Mouse (Mus musculus) neural tube, embryonic 13.5 days (tissue): ENCODE data around the gene Nosip. TPM values are rescaled to one million over a fixed set of nuclear protein-coding genes. Genes with fewer than 3 reads are reported as not detected.

ENCODE experiments used
- ATAC-seq: fragments of 200-750 bp; cut with Nextera tagmentation; 2 replicates; pipeline ENCODE4 v1.8.0; 2017; ENCODE audit warnings: low read depth, mild to moderate bottlenecking, moderate TSS enrichment, moderate library complexity
- H3K27ac ChIP-seq: fragments of 300-500 bp; sonication (generic); replicated peaks from 2 replicates; pipeline ENCODE4 v1.5.1; 2015; ENCODE audit warnings: moderate library complexity, mild to moderate bottlenecking, inconsistent platforms
- H3K27me3 ChIP-seq: fragments of 300-500 bp; sonication (generic); 2 replicates; pipeline ENCODE4 v1.6.1; 2015; ENCODE audit warnings: mild to moderate bottlenecking, inconsistent platforms
- H3K36me3 ChIP-seq: fragments of 300-500 bp; sonication (generic); 2 replicates; pipeline ENCODE4 v1.6.1; 2015; ENCODE audit warnings: mild to moderate bottlenecking, inconsistent platforms
- H3K4me1 ChIP-seq: fragments of 300-500 bp; sonication (generic); replicated peaks from 2 replicates; pipeline ENCODE4 v1.6.1; 2015; ENCODE audit warnings: inconsistent platforms
- H3K4me2 ChIP-seq: fragments of 300-500 bp; sonication (generic); 2 replicates; pipeline ENCODE4 v1.6.1; 2015; ENCODE audit warnings: inconsistent platforms, mild to moderate bottlenecking, moderate library complexity
- H3K4me3 ChIP-seq: fragments of 300-500 bp; sonication (generic); 2 replicates; pipeline ENCODE4 v1.5.1; 2015; ENCODE audit warnings: mild to moderate bottlenecking, inconsistent platforms
- H3K9ac ChIP-seq: fragments of 300-500 bp; sonication (generic); 2 replicates; pipeline ENCODE4 v1.6.1; 2015; ENCODE audit warnings: moderate library complexity, mild to moderate bottlenecking, inconsistent platforms
- H3K9me3 ChIP-seq: fragments of 300-500 bp; sonication (generic); 2 replicates; pipeline ENCODE4 v1.6.1; 2016; ENCODE audit warnings: inconsistent platforms
- WGBS: fragments of 180-500 bp; shearing (Covaris S2); methylation state at CpG from one replicate; pipeline ENCODE4 v1.1.7; 2015; 5-methylcytosine and 5-hydroxymethylcytosine counted together
- polyA plus RNA-seq: library from polyadenylated mRNA; unstranded; fragments of >200 nt; fragmentation: Nextera tagmentation; extraction: Ambion mirVana; gene quantifications from 2 replicates; pipeline ENCODE4 v1.2.1, GENCODE M21; 2015

Nosip gene
- polyA plus RNA-seq, 1 experiment from 2014 or later = 65.6 TPM

- peak within 1 kb of the TSS; percentile 94 for H3K9ac ChIP-seq
- H3K4me2 ChIP-seq = peak within 1 kb of the TSS; percentile 99
- peaks cover 31% of the 10 kb centered on the region for H3K36me3 ChIP-seq
- H3K4me3 ChIP-seq = peak within 1 kb of the TSS; percentile 89
- 0% methylated on average over 11 of the region's 18 CpGs for WGBS
- no peaks in the 10 kb centered on the region for H3K9me3 ChIP-seq
- no peak for ATAC-seq
- H3K4me1 ChIP-seq = peaks cover 32% of the 10 kb centered on the region
- no peaks in the 10 kb centered on the region for H3K27me3 ChIP-seq
- peak within 1 kb of the TSS; percentile 100 for H3K27ac ChIP-seq
These were observed 9.4 kb upstream of the Nosip start, which contains the start of gene Prr12 for GRCm38 (mm10) chr7:45052862-45053116. TSS of gene Prr12 (minus strand) at chr7:45052881.

- Histone ChIP-seq H3K9ac (peak overlapping the region; percentile 94), H3K27me3 (no peaks in the 10 kb centered on the region), H3K36me3 (peaks cover 25% of the 10 kb centered on the region), H3K27ac (peak overlapping the region; percentile 100), H3K4me3 (peak overlapping the region; percentile 89), H3K9me3 (no peaks in the 10 kb centered on the region), H3K4me2 (peak overlapping the region; percentile 99), H3K4me1 (peaks cover 32% of the 10 kb centered on the region)
- ATAC-seq = peak; percentile 62
- under 1% methylated on average over 35 of the region's 59 CpGs for WGBS
These were observed 8.9 kb upstream of the Nosip start for GRCm38 (mm10) chr7:45053117-45053930.

GRCm38 (mm10) chr7:45053931-45054510 lies 8.2 kb upstream of the Nosip start:
- Histone ChIP-seq H3K4me3 (peak overlapping the region; percentile 89), H3K9me3 (no peaks in the 10 kb centered on the region), H3K27ac (peak overlapping the region; percentile 100), H3K4me2 (peak overlapping the region; percentile 99), H3K4me1 (peaks cover 38% of the 10 kb centered on the region), H3K27me3 (no peaks in the 10 kb centered on the region), H3K9ac (peak overlapping the region; percentile 94), H3K36me3 (peaks cover 18% of the 10 kb centered on the region)
- WGBS = under 1% methylated on average over 33 of the region's 33 CpGs
- ATAC-seq = peak; percentile 91

GRCm38 (mm10) chr7:45056329-45056971 lies 5.8 kb upstream of the Nosip start:
- ATAC-seq = no peak
- no peak overlapping the region for H3K4me2 ChIP-seq
- no peaks in the 10 kb centered on the region for H3K27me3 ChIP-seq
- no peaks in the 10 kb centered on the region for H3K9me3 ChIP-seq
- H3K4me1 ChIP-seq = peaks cover 28% of the 10 kb centered on the region
- no peaks in the 10 kb centered on the region for H3K36me3 ChIP-seq
- no peak overlapping the region for H3K9ac ChIP-seq
- H3K27ac ChIP-seq = no peak overlapping the region
- WGBS = 72% methylated on average over 14 of the region's 14 CpGs
- H3K4me3 ChIP-seq = no peak overlapping the region

- Histone ChIP-seq H3K9me3 (no peaks in the 10 kb centered on the region), H3K4me1 (peaks cover 28% of the 10 kb centered on the region), H3K4me2 (no peak overlapping the region), H3K27me3 (no peaks in the 10 kb centered on the region), H3K4me3 (no peak overlapping the region), H3K9ac (no peak overlapping the region), H3K36me3 (no peaks in the 10 kb centered on the region), H3K27ac (no peak overlapping the region)
- ATAC-seq = no peak
These were observed 5.3 kb upstream of the Nosip start for GRCm38 (mm10) chr7:45056972-45057348.

- peak overlapping the region; percentile 43; the same call in 1 of the 2 replicates for H3K9ac ChIP-seq
- H3K27me3 ChIP-seq = no peaks in the 10 kb centered on the region
- H3K27ac ChIP-seq = peak overlapping the region; percentile 67
- no peak overlapping the region for H3K4me3 ChIP-seq
- ATAC-seq = no peak
- no peak overlapping the region for H3K4me2 ChIP-seq
- no peaks in the 10 kb centered on the region for H3K36me3 ChIP-seq
- no peaks in the 10 kb centered on the region for H3K9me3 ChIP-seq
- WGBS = 79% methylated on average over 10 of the region's 10 CpGs
- H3K4me1 ChIP-seq = peaks cover 33% of the 10 kb centered on the region
These were observed 3.3 kb upstream of the Nosip start for GRCm38 (mm10) chr7:45058607-45059571.

GRCm38 (mm10) chr7:45060632-45061122 lies 1.6 kb upstream of the Nosip start:
- H3K9me3 ChIP-seq = no peaks in the 10 kb centered on the region
- ATAC-seq = no peak
- H3K27ac ChIP-seq = no peak overlapping the region
- 94% methylated on average over 6 of the region's 6 CpGs for WGBS
- no peak overlapping the region for H3K4me3 ChIP-seq
- no peaks in the 10 kb centered on the region for H3K36me3 ChIP-seq
- no peak overlapping the region for H3K9ac ChIP-seq
- 0 out of 2 replicates have a peak overlapping the region, but pooled peaks have one; percentile 62 for H3K4me2 ChIP-seq
- H3K4me1 ChIP-seq = peaks cover 38% of the 10 kb centered on the region
- H3K27me3 ChIP-seq = no peaks in the 10 kb centered on the region

GRCm38 (mm10) chr7:45061532-45062075 lies 625 bp upstream of the Nosip start:
- Histone ChIP-seq H3K4me2 (peak overlapping the region; percentile 62), H3K27ac (peak overlapping the region; percentile 93), H3K9me3 (no peaks in the 10 kb centered on the region), H3K36me3 (no peaks in the 10 kb centered on the region), H3K9ac (peak overlapping the region; percentile 76), H3K4me3 (peak overlapping the region; percentile 66), H3K27me3 (no peaks in the 10 kb centered on the region), H3K4me1 (peaks cover 38% of the 10 kb centered on the region)
- 16% methylated on average over 11 of the region's 11 CpGs for WGBS
- peak; percentile 7; the same call in 1 of the 2 replicates for ATAC-seq

GRCm38 (mm10) chr7:45067190-45067999 lies 5.2 kb downstream of the Nosip start:
- ATAC-seq = no peak
- H3K27ac ChIP-seq = no peak overlapping the region
- H3K27me3 ChIP-seq = no peaks in the 10 kb centered on the region
- no peak overlapping the region for H3K9ac ChIP-seq
- H3K4me2 ChIP-seq = no peak overlapping the region
- H3K36me3 ChIP-seq = no peaks in the 10 kb centered on the region
- H3K4me3 ChIP-seq = no peak overlapping the region
- 67% methylated on average over 4 of the region's 4 CpGs for WGBS
- H3K4me1 ChIP-seq = peaks cover 15% of the 10 kb centered on the region
- no peaks in the 10 kb centered on the region for H3K9me3 ChIP-seq

- Histone ChIP-seq H3K27ac (no peak overlapping the region), H3K9me3 (no peaks in the 10 kb centered on the region), H3K4me2 (no peak overlapping the region), H3K4me3 (no peak overlapping the region), H3K4me1 (peaks cover 14% of the 10 kb centered on the region), H3K9ac (no peak overlapping the region), H3K27me3 (no peaks in the 10 kb centered on the region), H3K36me3 (no peaks in the 10 kb centered on the region)
- no peak for ATAC-seq
- WGBS = 31% methylated on average over 5 of the region's 5 CpGs
These were observed 5.7 kb downstream of the Nosip start for GRCm38 (mm10) chr7:45068000-45068318.

GRCm38 (mm10) chr7:45069671-45070070 lies 7.4 kb downstream of the Nosip start:
- WGBS = 92% methylated on average over 2 of the region's 2 CpGs
- Histone ChIP-seq H3K36me3 (peaks cover 8% of the 10 kb centered on the region), H3K27ac (no peak overlapping the region), H3K9me3 (no peaks in the 10 kb centered on the region), H3K9ac (no peak overlapping the region), H3K4me1 (no peaks in the 10 kb centered on the region), H3K4me3 (no peak overlapping the region), H3K27me3 (no peaks in the 10 kb centered on the region), H3K4me2 (no peak overlapping the region)
- no peak for ATAC-seq
